Comparison of ENCODE assay signal across 25 mouse cellular contexts in genomic region chr7:132580511-132580910, GRCm38 (mm10). TPM values are rescaled to one million over a fixed set of nuclear protein-coding genes. Genes with fewer than 3 reads are reported as not detected.
DNase-seq lines count a peak whose midpoint lies in the region; ATAC-seq and TF ChIP-seq lines count a peak whose summit lies in the region.
"Had no signal": no experiment of that assay in that cellular context is flagged by ENCODE, and none has a peak within 500 bp of the region (broad histone marks: within the 10 kb centered on the region; RNA-seq: fewer than 3 reads in every experiment).

No protein-coding gene starts in this region.

- no peak for ATAC-seq in intestine, embryonic 14.5 days (replicated peaks; ENCODE audit: low FRiP score, low TSS enrichment, low read depth)
- peak; percentile 66 for ATAC-seq in intestine, embryonic 16.5 days
- ATAC-seq in erythroid progenitor cell, adult 5-6 weeks (replicated peaks; ENCODE audit: low FRiP score, poor library complexity, severe bottlenecking) = no peak
- ATAC-seq: CD4-positive, CD25-positive, alpha-beta regulatory T cell, adult 4 months; forebrain, embryonic 14.5 days; forebrain, embryonic 16.5 days; Patski had no signal

- no peaks in the 10 kb centered on the region for H3K27me3 ChIP-seq in intestine, embryonic 14.5 days (replicated peaks; ENCODE audit: control insufficient read depth, insufficient read depth, low read length)
- H3K27me3 ChIP-seq in intestine, embryonic 16.5 days (replicated peaks; ENCODE audit: control insufficient read depth, insufficient read depth, low read length) = no peaks in the 10 kb centered on the region
- H3K27me3 ChIP-seq in small intestine, adult 2 months (ENCODE audit: control insufficient read depth, insufficient read depth, low read length) = no peaks in the 10 kb centered on the region
- H3K27me3 ChIP-seq: embryonic facial prominence, embryonic 12.5 days had no signal

- peaks cover 4% of the 10 kb centered on the region; the same call in 1 of the 2 replicates for H3K4me1 ChIP-seq in intestine, embryonic 14.5 days (replicated peaks; ENCODE audit: control insufficient read depth, insufficient read depth, low read length)
- H3K4me1 ChIP-seq in intestine, embryonic 16.5 days (ENCODE audit: control insufficient read depth, insufficient read depth, low read length) = peaks cover 28% of the 10 kb centered on the region
- peaks cover 33% of the 10 kb centered on the region; the same call in 1 of the 2 replicates for H3K4me1 ChIP-seq in small intestine, adult 2 months (ENCODE audit: control insufficient read depth, insufficient read depth, insufficient read length, low read length)

- no peaks in the 10 kb centered on the region for H3K36me3 ChIP-seq in intestine, embryonic 14.5 days (ENCODE audit: control insufficient read depth, insufficient read depth, low read length)
- no peaks in the 10 kb centered on the region for H3K36me3 ChIP-seq in intestine, embryonic 16.5 days (ENCODE audit: control insufficient read depth, insufficient read depth, low read length)
- no peaks in the 10 kb centered on the region for H3K36me3 ChIP-seq in small intestine, adult 2 months (ENCODE audit: control insufficient read depth, insufficient read depth, low read length)
- H3K36me3 ChIP-seq: embryonic facial prominence, embryonic 10.5 days; embryonic facial prominence, embryonic 12.5 days; forebrain, embryonic 10.5 days; forebrain, embryonic 12.5 days; G1E had no signal

- DNase-seq in intestine, embryonic 14.5 days (ENCODE audit: low spot score) = no peak
- no peak for DNase-seq in layer of hippocampus, postnatal 10 days (ENCODE audit: low spot score in 2 of 2)
- DNase-seq: adrenal gland, adult 2 months; adrenal gland, postnatal 10 days; adrenal gland, postnatal 25 days; B cell, adult 2 months; cerebellum, adult 11 months; cerebellum, adult 18-20 months; cerebellum, adult 8-10 months; cerebellum, postnatal 10 days; cerebellum, postnatal 25 days had no signal

- H3K9me3 ChIP-seq in intestine, embryonic 14.5 days (ENCODE audit: control insufficient read depth, low read length) = no peaks in the 10 kb centered on the region
- H3K9me3 ChIP-seq in intestine, embryonic 16.5 days (ENCODE audit: control insufficient read depth, low read length) = no peaks in the 10 kb centered on the region
- H3K9me3 ChIP-seq: embryonic facial prominence, embryonic 12.5 days; forebrain, embryonic 10.5 days; forebrain, embryonic 12.5 days; G1E had no signal

- H3K27ac ChIP-seq in intestine, embryonic 14.5 days (ENCODE audit: low read depth) = peak overlapping the region; percentile 47; the same call in 1 of the 2 replicates
- peak overlapping the region; percentile 93 for H3K27ac ChIP-seq in intestine, embryonic 16.5 days (ENCODE audit: low read length)
- peak overlapping the region; percentile 87 for H3K27ac ChIP-seq in small intestine, adult 2 months (ENCODE audit: insufficient read depth, low read depth, low read length)
- H3K27ac ChIP-seq: embryonic facial prominence, embryonic 10.5 days; embryonic facial prominence, embryonic 12.5 days; forebrain, embryonic 10.5 days; forebrain, embryonic 12.5 days had no signal

- peak overlapping the region; percentile 18; the same call in 1 of the 2 replicates for H3K4me2 ChIP-seq in intestine, embryonic 14.5 days (ENCODE audit: low read length)
- H3K4me2 ChIP-seq in intestine, embryonic 16.5 days (ENCODE audit: low read depth, low read length) = peak overlapping the region; percentile 47
- H3K4me2 ChIP-seq: embryonic facial prominence, embryonic 12.5 days; forebrain, embryonic 12.5 days had no signal

- H3K4me3 ChIP-seq in intestine, embryonic 14.5 days (ENCODE audit: low read depth, low read length) = no peak overlapping the region
- H3K4me3 ChIP-seq in intestine, embryonic 16.5 days (ENCODE audit: low read length) = peak overlapping the region; percentile 21
- no peak overlapping the region for H3K4me3 ChIP-seq in small intestine, adult 2 months (ENCODE audit: low read depth, low read length)
- H3K4me3 ChIP-seq: embryonic facial prominence, embryonic 10.5 days; embryonic facial prominence, embryonic 12.5 days; forebrain, embryonic 10.5 days; forebrain, embryonic 12.5 days had no signal

- no peak overlapping the region for H3K9ac ChIP-seq in intestine, embryonic 14.5 days (ENCODE audit: low read length)
- peak overlapping the region; percentile 51 for H3K9ac ChIP-seq in intestine, embryonic 16.5 days (ENCODE audit: low read depth, low read length)
- H3K9ac ChIP-seq: embryonic facial prominence, embryonic 12.5 days; forebrain, embryonic 12.5 days had no signal

- WGBS in intestine, embryonic 14.5 days = 54% methylated on average over 6 of the region's 6 CpGs
- 58% methylated on average over 6 of the region's 6 CpGs for WGBS in intestine, embryonic 16.5 days
- 18% methylated on average over 6 of the region's 6 CpGs for WGBS in small intestine, adult 2 months

- no peak for TF ChIP-seq CTCF in small intestine, adult 2 months (IDR thresholded peaks at IDR 0.05; ENCODE audit: extremely low read depth, insufficient read length, insufficient replicate concordance, low read depth, low read length)

- TF ChIP-seq POLR2A in small intestine, adult 2 months (IDR thresholded peaks at IDR 0.05; ENCODE audit: low read depth, low read length) = no peak

RNA-seq across cellular contexts. Expression of gene Oat, which starts 4.3 kb away (rescaled TPM):
- polyA plus RNA-seq in intestine, embryonic 14.5 days (2014; fragmentation: Nextera tagmentation; extraction: Ambion mirVana) = 873 and 898 TPM in 2 replicates
- 1,956 and 2,187 TPM in 2 replicates for polyA plus RNA-seq in intestine, embryonic 16.5 days (2015; fragmentation: Nextera tagmentation; extraction: Ambion mirVana)
- 37.4 and 251 TPM in 2 replicates for polyA plus RNA-seq in small intestine, adult 2 months (2012; rRNA removed)
- total RNA-seq in layer of hippocampus, postnatal 10 days (2021) = 10 to 100 TPM; 69.3 to 72.7 TPM
- total RNA-seq in erythroid progenitor cell, adult 5-6 weeks (2015; ENCODE audit: low replicate concordance) = 20.9 and 22.2 TPM in 2 replicates
- total RNA-seq in erythroid progenitor cell, adult 5-6 weeks (2017; ENCODE audit: low replicate concordance) = 18.5 and 23.5 TPM in 2 replicates

RNA-seq across cellular contexts. Expression of gene Nkx1-2, which starts 18.9 kb away (rescaled TPM):
- polyA plus RNA-seq in intestine, embryonic 14.5 days (2014; fragmentation: Nextera tagmentation; extraction: Ambion mirVana) = 0.26 and 0.48 TPM in 2 replicates
- polyA plus RNA-seq in intestine, embryonic 16.5 days (2015; fragmentation: Nextera tagmentation; extraction: Ambion mirVana) = 0.59 and 0.70 TPM in 2 replicates
- polyA plus RNA-seq in small intestine, adult 2 months (2012; rRNA removed) = 0.04 and 0.24 TPM in 2 replicates
- not detected for total RNA-seq in layer of hippocampus, postnatal 10 days (2021)
- total RNA-seq in erythroid progenitor cell, adult 5-6 weeks (2015; ENCODE audit: low replicate concordance) = not detected in 2 replicates
- total RNA-seq in erythroid progenitor cell, adult 5-6 weeks (2017; ENCODE audit: low replicate concordance) = not detected in 2 replicates
- total RNA-seq: adrenal gland, adult 2 months; adrenal gland, postnatal 25 days; adrenal gland, postnatal 4 days had no signal
- polyA plus RNA-seq: adrenal gland, adult 2 months; CD4-positive, CD25-positive, alpha-beta regulatory T cell, adult 4 months; embryonic facial prominence, embryonic 14.5 days; forebrain, embryonic 14.5 days; G1E had no signal

RNA-seq across cellular contexts. Expression of gene Lhpp, which starts 29.9 kb away (rescaled TPM):
- 39.8 and 42.3 TPM in 2 replicates for polyA plus RNA-seq in intestine, embryonic 14.5 days (2014; fragmentation: Nextera tagmentation; extraction: Ambion mirVana)
- 47.8 and 54.7 TPM in 2 replicates for polyA plus RNA-seq in intestine, embryonic 16.5 days (2015; fragmentation: Nextera tagmentation; extraction: Ambion mirVana)
- 8.2 and 36.1 TPM in 2 replicates for polyA plus RNA-seq in small intestine, adult 2 months (2012; rRNA removed)
- total RNA-seq in layer of hippocampus, postnatal 10 days (2021) = 10 to 100 TPM; 37.9 to 38.6 TPM
- 1.7 and 2.5 TPM in 2 replicates for total RNA-seq in erythroid progenitor cell, adult 5-6 weeks (2015; ENCODE audit: low replicate concordance)
- total RNA-seq in erythroid progenitor cell, adult 5-6 weeks (2017; ENCODE audit: low replicate concordance) = 1.8 and 3.6 TPM in 2 replicates
